Mouse (Mus musculus): ENCODE data around the gene Rasgef1b.

Gene Rasgef1b

GRCm38 (mm10) chr5:99252203-99253135 is 476.4 kb downstream of the Rasgef1b start:
- DNase-seq (ENCODE audit: low read depth, low spot score), result peak; percentile 93

GRCm38 (mm10) chr5:99251379-99252202 is 477.3 kb downstream of the Rasgef1b start:
- peak; percentile 9 for DNase-seq (ENCODE audit: low read depth, low spot score)

- no peak for DNase-seq (ENCODE audit: low read depth, low spot score)
These were observed 478.0 kb downstream of the Rasgef1b start for GRCm38 (mm10) chr5:99250820-99251219.

GRCm38 (mm10) chr5:99248501-99248900 is 480.4 kb downstream of the Rasgef1b start:
- peak; percentile 92 for DNase-seq (ENCODE audit: low read depth, low spot score)

GRCm38 (mm10) chr5:99247915-99248314 is 480.9 kb downstream of the Rasgef1b start:
- DNase-seq (ENCODE audit: low read depth, low spot score), result peak; percentile 37

GRCm38 (mm10) chr5:99247441-99247840 is 481.4 kb downstream of the Rasgef1b start:
- no peak for DNase-seq (ENCODE audit: low read depth, low spot score)

GRCm38 (mm10) chr5:99246972-99247371 is 481.9 kb downstream of the Rasgef1b start:
- no peak for DNase-seq (ENCODE audit: low read depth, low spot score)

GRCm38 (mm10) chr5:99241988-99242740 is 486.7 kb downstream of the Rasgef1b start:
- no peak for DNase-seq (ENCODE audit: low read depth, low spot score)

GRCm38 (mm10) chr5:99240501-99240900 is 488.4 kb downstream of the Rasgef1b start:
- DNase-seq (ENCODE audit: low read depth, low spot score), result no peak

GRCm38 (mm10) chr5:99239677-99240076 is 489.2 kb downstream of the Rasgef1b start:
- no peak for DNase-seq (ENCODE audit: low read depth, low spot score)

- DNase-seq (ENCODE audit: low read depth, low spot score), result no peak
These were observed 490.7 kb downstream of the Rasgef1b start for GRCm38 (mm10) chr5:99238150-99238549.

GRCm38 (mm10) chr5:99236888-99237752 is 491.7 kb downstream of the Rasgef1b start:
- no peak for DNase-seq (ENCODE audit: low read depth, low spot score)

GRCm38 (mm10) chr5:99236431-99236830 is 492.4 kb downstream of the Rasgef1b start:
- DNase-seq (ENCODE audit: low read depth, low spot score), result no peak

GRCm38 (mm10) chr5:99234275-99234674 is 494.6 kb downstream of the Rasgef1b start:
- no peak for DNase-seq (ENCODE audit: low read depth, low spot score)

- DNase-seq (ENCODE audit: low read depth, low spot score), result no peak
These were observed 495.7 kb downstream of the Rasgef1b start for GRCm38 (mm10) chr5:99233176-99233575.

GRCm38 (mm10) chr5:99232410-99232809 is 496.5 kb downstream of the Rasgef1b start:
- DNase-seq (ENCODE audit: low read depth, low spot score), result no peak

GRCm38 (mm10) chr5:99230476-99230875 is 498.4 kb downstream of the Rasgef1b start:
- DNase-seq (ENCODE audit: low read depth, low spot score), result no peak

- DNase-seq (ENCODE audit: low read depth, low spot score), result no peak
These were observed 501.5 kb downstream of the Rasgef1b start for GRCm38 (mm10) chr5:99227361-99227760.

GRCm38 (mm10) chr5:99224571-99225011 is 504.3 kb downstream of the Rasgef1b start:
- no peak for DNase-seq (ENCODE audit: low read depth, low spot score)

GRCm38 (mm10) chr5:99223869-99224498 is 504.9 kb downstream of the Rasgef1b start:
- no peak for DNase-seq (ENCODE audit: low read depth, low spot score)
